Mouse (Mus musculus): ENCODE measurements around the gene Klc4. TPM values are rescaled to one million over a fixed set of nuclear protein-coding genes. Genes with fewer than 3 reads are reported as not detected.

The Klc4 gene
- polyA plus RNA-seq, 1 experiment from 2014 or later = 31.0 TPM

DNA sequence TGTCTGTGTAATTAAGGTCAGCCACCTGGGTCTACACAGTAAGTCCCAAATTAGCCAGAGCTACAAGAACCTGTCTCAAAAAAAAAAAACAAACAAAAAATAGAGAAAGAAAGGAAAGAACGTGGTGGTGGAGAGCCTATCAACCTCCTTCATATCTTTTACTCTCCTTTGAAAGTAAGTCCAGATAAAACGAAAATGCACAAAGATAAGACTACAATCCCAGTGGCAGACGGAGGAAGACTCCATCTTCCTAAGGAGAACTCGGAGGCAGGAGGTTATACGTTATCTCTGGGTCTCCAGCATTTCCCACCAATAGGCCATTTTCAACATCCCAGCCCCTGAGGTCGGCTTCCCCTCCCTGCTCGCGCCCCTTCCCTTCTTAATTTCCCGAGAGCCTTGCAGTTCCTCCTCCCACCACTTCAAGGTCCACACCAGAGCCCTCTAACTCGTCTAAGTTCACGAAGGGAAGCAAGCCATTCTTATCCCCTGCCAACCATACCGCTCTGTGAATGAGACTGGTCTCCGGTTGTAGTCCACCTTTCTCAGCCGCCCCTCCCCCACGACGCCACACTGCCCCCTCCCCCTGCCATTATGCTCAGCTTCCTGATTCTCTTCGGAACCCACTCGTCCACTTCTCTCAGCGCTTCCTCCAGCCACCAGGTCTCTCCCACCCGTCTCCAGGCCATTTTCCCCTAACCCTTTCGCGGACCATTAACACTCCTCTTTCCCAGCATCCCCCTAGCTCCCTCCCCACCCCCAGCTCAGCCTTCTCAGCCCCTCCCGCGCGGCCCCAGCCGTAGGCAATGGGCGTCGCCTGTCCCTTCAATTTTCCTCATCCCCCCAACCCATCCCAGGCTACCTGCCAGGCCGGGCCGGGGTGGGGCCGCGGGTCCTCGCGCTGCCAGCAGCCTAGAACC is 34.3 kb upstream of the Klc4 start:
- H3K4me3 ChIP-seq (ENCODE audit: low read depth, low read length) = peak overlapping the region; percentile 89
- H3K36me3 ChIP-seq (ENCODE audit: control insufficient read depth, insufficient read depth, low read length) = peaks cover 49% of the 10 kb centered on the region
- peak overlapping the region; percentile 64 for H3K9ac ChIP-seq (replicated peaks; ENCODE audit: low read depth, low read length)
- ATAC-seq (ENCODE audit: insufficient number of reproducible peaks, insufficient read depth, low FRiP score, low read depth) = no peak; the same call in 1 of the 2 replicates
- no peaks in the 10 kb centered on the region for H3K27me3 ChIP-seq (ENCODE audit: control insufficient read depth, insufficient read depth, low read length)
- WGBS = under 1% methylated on average over 34 of the region's 34 CpGs
- H3K9me3 ChIP-seq (ENCODE audit: control insufficient read depth, low read depth, low read length) = no peaks in the 10 kb centered on the region
- peak overlapping the region; percentile 89 for H3K27ac ChIP-seq (ENCODE audit: low read length)
- H3K4me2 ChIP-seq (replicated peaks; ENCODE audit: low read depth, low read length) = peak overlapping the region; percentile 53
- H3K4me1 ChIP-seq (ENCODE audit: control insufficient read depth, insufficient read depth, low read length) = peaks cover 25% of the 10 kb centered on the region

GRCm38 (mm10) chr17:46678911-46679310 is 33.1 kb upstream of the Klc4 start:
- Histone ChIP-seq H3K27me3 (ENCODE audit: control insufficient read depth, insufficient read depth, low read length) (no peaks in the 10 kb centered on the region), H3K9ac (replicated peaks; ENCODE audit: low read depth, low read length) (no peak overlapping the region; the same call in 1 of the 2 replicates), H3K4me3 (ENCODE audit: low read depth, low read length) (peak overlapping the region; percentile 89; the same call in 1 of the 2 replicates), H3K9me3 (ENCODE audit: control insufficient read depth, low read depth, low read length) (no peaks in the 10 kb centered on the region), H3K4me1 (ENCODE audit: control insufficient read depth, insufficient read depth, low read length) (peaks cover 34% of the 10 kb centered on the region), H3K36me3 (ENCODE audit: control insufficient read depth, insufficient read depth, low read length) (peaks cover 40% of the 10 kb centered on the region), H3K4me2 (replicated peaks; ENCODE audit: low read depth, low read length) (peak overlapping the region; percentile 53), H3K27ac (ENCODE audit: low read length) (no peak overlapping the region)
- ATAC-seq (ENCODE audit: insufficient number of reproducible peaks, insufficient read depth, low FRiP score, low read depth) = no peak
- 18% methylated on average over 9 of the region's 9 CpGs for WGBS

- Histone ChIP-seq H3K9ac (replicated peaks; ENCODE audit: low read depth, low read length) (peak within 1 kb of the TSS; percentile 64), H3K4me3 (ENCODE audit: low read depth, low read length) (peak within 1 kb of the TSS; percentile 89), H3K9me3 (ENCODE audit: control insufficient read depth, low read depth, low read length) (no peaks in the 10 kb centered on the region), H3K27me3 (ENCODE audit: control insufficient read depth, insufficient read depth, low read length) (no peaks in the 10 kb centered on the region), H3K36me3 (ENCODE audit: control insufficient read depth, insufficient read depth, low read length) (peaks cover 36% of the 10 kb centered on the region), H3K27ac (ENCODE audit: low read length) (no peak within 1 kb of the TSS), H3K4me1 (ENCODE audit: control insufficient read depth, insufficient read depth, low read length) (peaks cover 35% of the 10 kb centered on the region), H3K4me2 (replicated peaks; ENCODE audit: low read depth, low read length) (peak within 1 kb of the TSS; percentile 53)
- ATAC-seq (ENCODE audit: insufficient number of reproducible peaks, insufficient read depth, low FRiP score, low read depth) = no peak
- WGBS = 87% methylated on average over 8 of the region's 9 CpGs
Measured at GRCm38 (mm10) chr17:46678416-46678815, 32.6 kb upstream of the Klc4 start, which contains the start of gene Mea1. Gene Mea1 (plus strand): TSS chr17:46678793.

DNA sequence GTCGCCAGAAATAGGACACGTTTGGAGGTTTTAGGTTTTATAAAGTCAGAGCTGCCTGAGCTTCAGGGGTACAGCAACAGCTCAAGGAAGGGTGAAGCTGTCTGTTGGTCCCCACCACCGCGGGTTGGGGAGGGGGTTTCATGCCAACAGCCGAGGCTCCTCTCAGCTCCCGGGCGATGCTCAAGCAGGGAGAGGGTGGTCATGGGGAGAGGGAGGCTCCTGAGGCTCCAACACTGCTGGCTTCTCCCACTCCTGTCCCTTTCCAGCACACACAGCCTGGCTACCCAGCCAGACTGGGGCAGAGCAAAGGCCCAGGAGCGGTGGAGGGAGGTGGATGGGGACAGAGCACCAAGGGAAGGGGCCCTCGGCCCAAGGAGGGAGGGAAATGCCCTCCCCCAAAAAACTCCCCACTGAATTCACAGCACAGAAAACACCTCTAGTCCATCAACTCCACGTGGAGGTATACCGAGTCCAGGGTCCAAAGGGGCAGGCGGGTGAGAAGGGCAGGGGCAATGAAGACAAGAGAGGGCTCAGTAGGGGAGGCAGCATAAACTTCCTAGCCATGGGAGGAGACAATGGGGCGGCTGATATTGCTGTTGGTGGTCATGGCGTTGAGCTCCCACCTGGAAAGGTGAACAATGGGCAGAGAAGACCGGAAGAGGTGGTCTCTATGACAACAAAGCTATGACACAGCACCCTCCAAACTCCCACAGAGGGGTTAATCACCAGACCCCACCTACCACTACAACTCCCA is 28.9 kb upstream of the Klc4 start:
- Histone ChIP-seq H3K4me1 (ENCODE audit: control insufficient read depth, insufficient read depth, low read length) (peaks cover 30% of the 10 kb centered on the region), H3K27me3 (ENCODE audit: control insufficient read depth, insufficient read depth, low read length) (no peaks in the 10 kb centered on the region), H3K27ac (ENCODE audit: low read length) (peak overlapping the region; percentile 75), H3K4me2 (replicated peaks; ENCODE audit: low read depth, low read length) (peak overlapping the region; percentile 51), H3K9ac (replicated peaks; ENCODE audit: low read depth, low read length) (peak overlapping the region; percentile 37; the same call in 1 of the 2 replicates), H3K9me3 (ENCODE audit: control insufficient read depth, low read depth, low read length) (no peaks in the 10 kb centered on the region), H3K4me3 (ENCODE audit: low read depth, low read length) (peak overlapping the region; percentile 54), H3K36me3 (ENCODE audit: control insufficient read depth, insufficient read depth, low read length) (peaks cover 37% of the 10 kb centered on the region)
- 16% methylated on average over 15 of the region's 15 CpGs for WGBS
- ATAC-seq (ENCODE audit: insufficient number of reproducible peaks, insufficient read depth, low FRiP score, low read depth) = 0 out of 2 replicates have a peak, but pooled peaks have one; percentile 4

GRCm38 (mm10) chr17:46673850-46674529 is 28.2 kb upstream of the Klc4 start, which contains the start of gene Rrp36:
Gene Rrp36 (minus strand): TSS chr17:46674352.
- peaks cover 44% of the 10 kb centered on the region for H3K36me3 ChIP-seq (ENCODE audit: control insufficient read depth, insufficient read depth, low read length)
- peak within 1 kb of the TSS; percentile 37 for H3K9ac ChIP-seq (replicated peaks; ENCODE audit: low read depth, low read length)
- peak within 1 kb of the TSS; percentile 54 for H3K4me3 ChIP-seq (ENCODE audit: low read depth, low read length)
- H3K9me3 ChIP-seq (ENCODE audit: control insufficient read depth, low read depth, low read length) = no peaks in the 10 kb centered on the region
- H3K4me2 ChIP-seq (replicated peaks; ENCODE audit: low read depth, low read length) = peak within 1 kb of the TSS; percentile 54
- whole genome bisulfite sequencing = under 1% methylated on average over 43 of the region's 43 CpGs
- peaks cover 22% of the 10 kb centered on the region for H3K4me1 ChIP-seq (ENCODE audit: control insufficient read depth, insufficient read depth, low read length)
- ATAC-seq (ENCODE audit: insufficient number of reproducible peaks, insufficient read depth, low FRiP score, low read depth) = peak; percentile 94
- peak within 1 kb of the TSS; percentile 75 for H3K27ac ChIP-seq (ENCODE audit: low read length)
- no peaks in the 10 kb centered on the region for H3K27me3 ChIP-seq (ENCODE audit: control insufficient read depth, insufficient read depth, low read length)

DNA sequence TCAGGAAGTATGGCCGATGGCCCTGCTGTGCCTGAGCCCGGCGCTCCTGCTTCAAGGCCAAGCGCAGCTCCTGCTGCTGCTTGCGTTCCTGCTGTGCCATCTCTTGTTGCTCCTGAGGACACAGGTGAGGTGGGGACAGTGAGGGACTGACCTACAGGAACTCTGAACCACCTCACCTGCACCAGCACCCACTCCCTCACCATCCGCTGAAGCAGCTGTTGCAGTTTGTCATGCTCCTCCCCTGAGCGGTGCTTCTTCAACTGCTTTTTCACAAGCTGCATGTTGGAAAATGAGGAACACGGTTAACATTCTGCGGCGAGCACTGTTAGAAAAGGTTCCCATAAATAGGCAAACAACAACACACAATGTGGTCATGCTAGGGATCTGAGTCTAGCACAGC is 24.1 kb upstream of the Klc4 start:
- Histone ChIP-seq H3K4me1 (ENCODE audit: control insufficient read depth, insufficient read depth, low read length) (peaks cover 13% of the 10 kb centered on the region), H3K9me3 (ENCODE audit: control insufficient read depth, low read depth, low read length) (no peaks in the 10 kb centered on the region), H3K36me3 (ENCODE audit: control insufficient read depth, insufficient read depth, low read length) (peaks cover 32% of the 10 kb centered on the region), H3K27me3 (ENCODE audit: control insufficient read depth, insufficient read depth, low read length) (no peaks in the 10 kb centered on the region), H3K9ac (replicated peaks; ENCODE audit: low read depth, low read length) (no peak overlapping the region), H3K4me2 (replicated peaks; ENCODE audit: low read depth, low read length) (no peak overlapping the region), H3K4me3 (ENCODE audit: low read depth, low read length) (no peak overlapping the region), H3K27ac (ENCODE audit: low read length) (no peak overlapping the region)
- WGBS = 96% methylated on average over 10 of the region's 10 CpGs
- no peak for ATAC-seq (ENCODE audit: insufficient number of reproducible peaks, insufficient read depth, low FRiP score, low read depth)

- H3K36me3 ChIP-seq (ENCODE audit: control insufficient read depth, insufficient read depth, low read length) = peaks cover 51% of the 10 kb centered on the region
- ATAC-seq (ENCODE audit: insufficient number of reproducible peaks, insufficient read depth, low FRiP score, low read depth) = no peak
- no peak overlapping the region for H3K4me3 ChIP-seq (ENCODE audit: low read depth, low read length)
- no peak overlapping the region for H3K27ac ChIP-seq (ENCODE audit: low read length)
- H3K9ac ChIP-seq (replicated peaks; ENCODE audit: low read depth, low read length) = no peak overlapping the region
- 90% methylated on average over 16 of the region's 16 CpGs for WGBS
- no peaks in the 10 kb centered on the region for H3K27me3 ChIP-seq (ENCODE audit: control insufficient read depth, insufficient read depth, low read length)
- H3K4me2 ChIP-seq (replicated peaks; ENCODE audit: low read depth, low read length) = no peak overlapping the region
- H3K4me1 ChIP-seq (ENCODE audit: control insufficient read depth, insufficient read depth, low read length) = no peaks in the 10 kb centered on the region
- H3K9me3 ChIP-seq (ENCODE audit: control insufficient read depth, low read depth, low read length) = no peaks in the 10 kb centered on the region
Measured at GRCm38 (mm10) chr17:46667712-46668111, 21.9 kb upstream of the Klc4 start.

DNA sequence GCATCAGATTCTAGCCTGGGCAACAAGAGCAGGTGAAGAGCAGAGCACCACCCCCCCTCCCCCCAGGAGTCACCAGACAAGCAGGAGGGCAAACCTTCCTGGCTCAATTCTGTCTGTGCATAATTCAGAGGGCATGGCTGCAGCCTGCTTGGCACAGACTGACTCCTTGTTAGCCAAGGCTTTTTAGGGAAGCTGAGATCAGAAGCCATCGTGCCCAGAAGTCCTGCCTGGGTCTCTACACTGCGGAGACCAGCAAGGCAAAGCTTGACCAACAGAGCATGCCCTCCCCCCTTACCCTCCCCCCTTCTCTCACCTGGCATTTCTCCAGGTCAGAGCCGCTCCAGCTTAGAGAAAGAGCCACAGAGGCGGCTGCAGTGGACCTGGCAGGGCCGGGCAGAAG is 16.9 kb upstream of the Klc4 start:
- Histone ChIP-seq H3K4me2 (replicated peaks; ENCODE audit: low read depth, low read length) (no peak overlapping the region), H3K4me1 (ENCODE audit: control insufficient read depth, insufficient read depth, low read length) (no peaks in the 10 kb centered on the region), H3K36me3 (ENCODE audit: control insufficient read depth, insufficient read depth, low read length) (peaks cover 75% of the 10 kb centered on the region), H3K27me3 (ENCODE audit: control insufficient read depth, insufficient read depth, low read length) (no peaks in the 10 kb centered on the region), H3K4me3 (ENCODE audit: low read depth, low read length) (no peak overlapping the region), H3K9ac (replicated peaks; ENCODE audit: low read depth, low read length) (no peak overlapping the region), H3K27ac (ENCODE audit: low read length) (no peak overlapping the region), H3K9me3 (ENCODE audit: control insufficient read depth, low read depth, low read length) (no peaks in the 10 kb centered on the region)
- WGBS = 84% methylated on average over 5 of the region's 5 CpGs
- ATAC-seq (ENCODE audit: insufficient number of reproducible peaks, insufficient read depth, low FRiP score, low read depth) = no peak
